Mouse (Mus musculus) neural tube, embryonic 13.5 days (tissue): ENCODE data around the gene Gm10271. TPM values are rescaled to one million over a fixed set of nuclear protein-coding genes. Genes with fewer than 3 reads are reported as not detected.

Experiments used
- ATAC-seq: fragments of 200-750 bp; cut with Nextera tagmentation; 2 replicates; pipeline ENCODE4 v1.8.0; 2017; ENCODE audit warnings: low read depth, mild to moderate bottlenecking, moderate TSS enrichment, moderate library complexity
- H3K27ac ChIP-seq: fragments of 300-500 bp; sonication (generic); replicated peaks from 2 replicates; pipeline ENCODE4 v1.5.1; 2015; ENCODE audit warnings: moderate library complexity, mild to moderate bottlenecking, inconsistent platforms
- H3K27me3 ChIP-seq: fragments of 300-500 bp; sonication (generic); 2 replicates; pipeline ENCODE4 v1.6.1; 2015; ENCODE audit warnings: mild to moderate bottlenecking, inconsistent platforms
- H3K36me3 ChIP-seq: fragments of 300-500 bp; sonication (generic); 2 replicates; pipeline ENCODE4 v1.6.1; 2015; ENCODE audit warnings: mild to moderate bottlenecking, inconsistent platforms
- H3K4me1 ChIP-seq: fragments of 300-500 bp; sonication (generic); replicated peaks from 2 replicates; pipeline ENCODE4 v1.6.1; 2015; ENCODE audit warnings: inconsistent platforms
- H3K4me2 ChIP-seq: fragments of 300-500 bp; sonication (generic); 2 replicates; pipeline ENCODE4 v1.6.1; 2015; ENCODE audit warnings: inconsistent platforms, mild to moderate bottlenecking, moderate library complexity
- H3K4me3 ChIP-seq: fragments of 300-500 bp; sonication (generic); 2 replicates; pipeline ENCODE4 v1.5.1; 2015; ENCODE audit warnings: mild to moderate bottlenecking, inconsistent platforms
- H3K9ac ChIP-seq: fragments of 300-500 bp; sonication (generic); 2 replicates; pipeline ENCODE4 v1.6.1; 2015; ENCODE audit warnings: moderate library complexity, mild to moderate bottlenecking, inconsistent platforms
- H3K9me3 ChIP-seq: fragments of 300-500 bp; sonication (generic); 2 replicates; pipeline ENCODE4 v1.6.1; 2016; ENCODE audit warnings: inconsistent platforms
- WGBS: fragments of 180-500 bp; shearing (Covaris S2); methylation state at CpG from one replicate; pipeline ENCODE4 v1.1.7; 2015; 5-methylcytosine and 5-hydroxymethylcytosine counted together
- polyA plus RNA-seq: library from polyadenylated mRNA; unstranded; fragments of >200 nt; fragmentation: Nextera tagmentation; extraction: Ambion mirVana; gene quantifications from 2 replicates; pipeline ENCODE4 v1.2.1, GENCODE M21; 2015

The Gm10271 gene
- polyA plus RNA-seq, 1 experiment from 2014 or later: not detected

DNA sequence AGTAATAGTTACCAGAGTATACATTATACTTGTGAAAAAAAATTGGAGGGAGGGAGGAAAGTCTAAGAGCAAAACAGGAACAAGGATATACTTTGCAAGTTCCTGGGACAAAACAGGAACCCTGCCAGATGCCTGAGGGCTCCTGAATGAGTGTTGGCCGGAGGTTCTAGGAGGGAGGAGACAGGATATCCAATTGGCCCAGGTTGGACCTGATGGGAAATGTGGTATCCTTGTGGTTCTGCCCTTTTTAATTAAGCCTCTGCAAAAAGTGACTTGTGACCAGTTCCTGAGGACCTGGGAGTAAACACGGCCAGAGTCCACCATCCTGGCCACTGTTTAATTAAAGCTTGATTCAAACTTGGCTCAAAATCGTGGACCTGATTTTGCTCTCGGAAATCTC, 3.7 kb downstream of the Gm10271 start:
- no peaks in the 10 kb centered on the region for H3K4me1 ChIP-seq
- no peaks in the 10 kb centered on the region for H3K9me3 ChIP-seq
- no peaks in the 10 kb centered on the region for H3K36me3 ChIP-seq
- no peak overlapping the region for H3K9ac ChIP-seq
- no peak for ATAC-seq
- no peaks in the 10 kb centered on the region for H3K27me3 ChIP-seq
- no peak overlapping the region for H3K4me2 ChIP-seq
- no peak overlapping the region for H3K27ac ChIP-seq
- no peak overlapping the region for H3K4me3 ChIP-seq
- 91% methylated on average over 4 of the region's 4 CpGs for WGBS

DNA sequence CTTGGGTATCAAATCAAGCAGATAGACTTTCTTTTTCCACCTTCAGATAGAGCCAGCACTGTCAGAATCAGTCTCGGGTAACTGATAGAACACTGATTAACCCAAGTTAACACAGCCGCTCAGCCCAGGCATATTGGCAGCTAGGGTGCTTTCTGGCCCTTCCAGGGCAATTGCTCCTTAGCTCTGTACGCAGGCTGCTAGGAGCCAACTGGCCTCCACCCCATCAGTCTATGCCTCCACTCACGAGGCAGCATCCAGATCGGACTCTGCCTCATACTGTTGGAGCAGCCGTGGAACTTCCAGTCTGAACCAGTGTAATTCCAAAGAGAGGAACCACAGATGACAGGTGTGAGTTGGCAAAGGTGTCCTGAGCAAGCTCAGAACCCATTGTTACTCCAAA, 6.3 kb downstream of the Gm10271 start:
- H3K9ac ChIP-seq: no peak overlapping the region
- H3K9me3 ChIP-seq: no peaks in the 10 kb centered on the region
- H3K36me3 ChIP-seq: no peaks in the 10 kb centered on the region
- no peak for ATAC-seq
- 86% methylated on average over 6 of the region's 6 CpGs for WGBS
- no peak overlapping the region for H3K27ac ChIP-seq
- no peaks in the 10 kb centered on the region for H3K4me1 ChIP-seq
- H3K4me2 ChIP-seq: no peak overlapping the region
- H3K4me3 ChIP-seq: no peak overlapping the region
- no peaks in the 10 kb centered on the region for H3K27me3 ChIP-seq

DNA sequence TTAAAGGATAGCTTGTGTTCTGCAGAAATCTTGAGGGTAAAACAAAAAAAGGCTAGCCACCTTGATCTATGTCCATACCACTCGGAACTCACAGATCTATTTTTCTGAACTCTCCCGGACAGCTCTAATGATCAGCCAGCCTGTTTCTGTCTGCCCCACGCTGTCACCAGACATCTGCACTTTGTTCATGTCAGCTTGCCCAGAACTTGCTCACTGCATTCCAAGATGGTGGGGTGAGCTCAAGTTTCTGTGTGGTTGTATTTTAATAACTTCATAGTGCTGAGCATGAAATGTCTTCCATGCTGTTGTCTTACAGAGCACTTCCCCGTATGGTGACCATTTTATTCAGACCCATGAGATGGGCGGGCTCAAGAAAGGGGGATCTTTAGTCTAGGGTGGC, 7.1 kb downstream of the Gm10271 start:
- no peaks in the 10 kb centered on the region for H3K27me3 ChIP-seq
- no peak overlapping the region for H3K27ac ChIP-seq
- no peaks in the 10 kb centered on the region for H3K36me3 ChIP-seq
- H3K4me3 ChIP-seq: no peak overlapping the region
- H3K4me1 ChIP-seq: no peaks in the 10 kb centered on the region
- 82% methylated on average over 5 of the region's 5 CpGs for WGBS
- no peak overlapping the region for H3K4me2 ChIP-seq
- H3K9ac ChIP-seq: no peak overlapping the region
- no peaks in the 10 kb centered on the region for H3K9me3 ChIP-seq
- no peak for ATAC-seq

DNA sequence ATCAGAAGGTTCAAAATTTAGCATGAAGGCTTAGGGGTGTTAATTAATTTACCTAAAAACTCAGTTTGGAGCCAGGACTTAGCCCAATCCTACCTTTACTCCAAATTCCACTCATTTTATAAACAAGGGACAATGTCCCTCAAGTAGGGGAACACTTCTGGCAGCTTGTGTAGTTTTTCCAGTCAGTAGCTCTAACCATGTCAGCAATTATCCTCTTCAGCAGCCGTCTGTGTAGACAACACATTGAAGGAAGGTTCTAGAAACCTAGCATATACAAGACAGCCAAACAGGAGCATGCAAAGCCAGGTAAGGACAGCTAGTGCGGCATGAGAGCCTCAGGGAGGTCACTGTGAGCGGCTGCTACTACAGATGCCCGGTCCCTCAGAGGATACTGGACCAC, 7.8 kb downstream of the Gm10271 start:
- ATAC-seq: no peak
- no peak overlapping the region for H3K4me2 ChIP-seq

DNA sequence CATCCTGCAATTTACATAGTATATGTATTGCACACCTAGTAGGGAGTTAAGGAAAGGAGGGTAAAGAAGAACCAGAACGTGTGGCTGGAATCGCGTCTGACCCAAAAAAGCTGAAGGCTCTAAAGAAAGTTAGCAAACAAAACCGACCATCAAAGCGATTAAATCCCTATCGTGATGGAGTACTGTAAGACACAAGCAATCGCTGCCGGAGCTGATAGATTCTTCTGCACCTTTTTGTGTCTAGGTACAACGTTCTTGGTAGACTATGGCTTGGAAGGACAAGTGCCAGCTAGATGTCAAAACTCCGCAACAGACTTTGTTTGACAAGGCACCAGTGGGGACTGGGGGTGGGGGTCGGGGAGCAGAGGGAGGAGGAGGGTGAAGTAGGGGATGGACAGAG, 8.3 kb downstream of the Gm10271 start:
- no peaks in the 10 kb centered on the region for H3K4me1 ChIP-seq
- WGBS: 82% methylated on average over 11 of the region's 11 CpGs
- no peak overlapping the region for H3K4me2 ChIP-seq
- ATAC-seq: no peak
- H3K9me3 ChIP-seq: no peaks in the 10 kb centered on the region
- H3K27ac ChIP-seq: no peak overlapping the region
- no peak overlapping the region for H3K4me3 ChIP-seq
- no peak overlapping the region for H3K9ac ChIP-seq
- no peaks in the 10 kb centered on the region for H3K27me3 ChIP-seq
- no peaks in the 10 kb centered on the region for H3K36me3 ChIP-seq

More for the DNA sequence above, 7.8 kb downstream of the Gm10271 start:
- no peaks in the 10 kb centered on the region for H3K9me3 ChIP-seq
- no peaks in the 10 kb centered on the region for H3K36me3 ChIP-seq
- no peak overlapping the region for H3K4me3 ChIP-seq
- 86% methylated on average over 4 of the region's 4 CpGs for WGBS
- H3K4me1 ChIP-seq: no peaks in the 10 kb centered on the region
- no peak overlapping the region for H3K9ac ChIP-seq
- no peaks in the 10 kb centered on the region for H3K27me3 ChIP-seq
- H3K27ac ChIP-seq: no peak overlapping the region

DNA sequence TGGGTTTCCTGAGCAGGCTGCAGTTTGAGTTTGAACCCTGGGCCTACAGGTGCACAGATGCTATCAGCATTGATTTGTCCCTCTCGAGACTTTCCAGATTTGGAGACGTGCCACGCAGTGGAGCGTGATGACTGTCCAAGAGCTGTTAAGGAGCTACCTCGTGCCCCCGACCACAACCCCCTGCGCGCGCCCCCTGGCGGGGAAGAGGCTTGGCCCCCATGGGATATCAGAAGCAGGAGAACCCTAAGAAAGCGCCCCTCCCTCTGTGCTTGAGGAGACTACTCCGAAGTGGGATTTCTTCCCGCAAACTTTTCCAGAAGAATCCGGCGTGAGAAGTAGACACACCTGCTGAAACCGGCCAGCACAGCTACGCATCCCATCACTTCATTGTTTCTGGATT, 9.6 kb downstream of the Gm10271 start:
- no peak for ATAC-seq
- Histone ChIP-seq H3K4me3 (no peak overlapping the region), H3K36me3 (no peaks in the 10 kb centered on the region), H3K4me2 (no peak overlapping the region), H3K9me3 (no peaks in the 10 kb centered on the region), H3K4me1 (no peaks in the 10 kb centered on the region), H3K27ac (no peak overlapping the region), H3K27me3 (no peaks in the 10 kb centered on the region), H3K9ac (no peak overlapping the region)
- 66% methylated on average over 17 of the region's 17 CpGs for WGBS

DNA sequence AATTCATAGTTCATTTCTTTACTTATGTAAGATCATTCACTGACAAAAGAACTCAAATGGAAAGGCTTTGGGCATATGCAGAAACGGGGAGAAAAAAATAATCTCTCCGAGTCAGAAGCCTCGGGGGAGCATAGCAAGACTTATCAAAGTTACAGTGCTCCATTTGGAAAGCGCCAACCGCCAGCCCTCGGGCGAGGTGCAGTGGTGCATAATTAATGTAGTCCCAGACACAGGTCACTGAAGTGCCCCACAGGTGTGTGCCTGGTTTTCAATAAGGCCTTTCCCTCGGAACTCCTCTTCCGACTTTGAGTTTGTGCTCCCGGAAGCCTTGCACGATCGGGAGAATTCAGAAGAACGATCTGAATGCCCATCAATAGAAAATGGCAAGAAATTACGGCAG, 10.3 kb downstream of the Gm10271 start:
- no peak for ATAC-seq
- H3K36me3 ChIP-seq: no peaks in the 10 kb centered on the region
- no peaks in the 10 kb centered on the region for H3K9me3 ChIP-seq
- 85% methylated on average over 14 of the region's 14 CpGs for WGBS
- H3K4me1 ChIP-seq: no peaks in the 10 kb centered on the region
- H3K4me2 ChIP-seq: no peak overlapping the region
- no peak overlapping the region for H3K9ac ChIP-seq
- no peaks in the 10 kb centered on the region for H3K27me3 ChIP-seq
- H3K4me3 ChIP-seq: no peak overlapping the region
- H3K27ac ChIP-seq: no peak overlapping the region

DNA sequence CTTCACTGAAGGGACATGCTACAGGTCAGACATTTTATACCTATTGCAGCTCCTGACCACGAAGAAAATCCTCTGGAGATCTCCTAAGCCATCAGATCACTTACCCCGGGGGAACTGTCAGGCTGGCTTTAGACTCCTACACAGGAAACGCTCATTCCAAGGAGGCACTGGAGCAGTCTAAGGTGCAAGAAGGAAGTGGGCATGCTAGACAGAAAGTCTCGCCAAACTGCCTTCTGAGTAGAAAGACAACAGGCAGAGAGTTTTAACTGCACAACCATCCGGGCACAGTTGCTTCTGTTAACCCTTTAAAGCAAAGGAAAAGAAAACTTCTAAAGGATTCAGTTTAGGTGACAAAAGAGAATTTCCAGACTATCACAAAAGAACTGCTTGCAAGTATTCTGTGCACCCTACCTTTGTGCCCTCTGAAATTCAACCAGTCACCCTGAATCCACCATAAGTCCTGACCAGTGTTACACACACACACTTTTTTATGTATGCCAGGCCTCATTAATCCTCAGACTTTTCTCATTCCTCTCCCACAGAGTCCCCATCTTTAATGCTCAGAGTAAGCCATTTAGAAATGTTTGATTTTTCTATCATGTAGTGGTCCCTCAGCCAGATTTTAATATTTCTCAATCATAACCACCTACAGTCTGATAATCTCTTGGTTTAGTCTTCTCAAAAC, 14.4 kb downstream of the Gm10271 start:
- 59% methylated on average over 5 of the region's 5 CpGs for WGBS
- no peak overlapping the region for H3K4me3 ChIP-seq
- no peaks in the 10 kb centered on the region for H3K9me3 ChIP-seq
- H3K27ac ChIP-seq: no peak overlapping the region
- H3K27me3 ChIP-seq: no peaks in the 10 kb centered on the region
- H3K4me2 ChIP-seq: no peak overlapping the region
- ATAC-seq: no peak
- no peaks in the 10 kb centered on the region for H3K4me1 ChIP-seq
- no peak overlapping the region for H3K9ac ChIP-seq
- no peaks in the 10 kb centered on the region for H3K36me3 ChIP-seq

DNA sequence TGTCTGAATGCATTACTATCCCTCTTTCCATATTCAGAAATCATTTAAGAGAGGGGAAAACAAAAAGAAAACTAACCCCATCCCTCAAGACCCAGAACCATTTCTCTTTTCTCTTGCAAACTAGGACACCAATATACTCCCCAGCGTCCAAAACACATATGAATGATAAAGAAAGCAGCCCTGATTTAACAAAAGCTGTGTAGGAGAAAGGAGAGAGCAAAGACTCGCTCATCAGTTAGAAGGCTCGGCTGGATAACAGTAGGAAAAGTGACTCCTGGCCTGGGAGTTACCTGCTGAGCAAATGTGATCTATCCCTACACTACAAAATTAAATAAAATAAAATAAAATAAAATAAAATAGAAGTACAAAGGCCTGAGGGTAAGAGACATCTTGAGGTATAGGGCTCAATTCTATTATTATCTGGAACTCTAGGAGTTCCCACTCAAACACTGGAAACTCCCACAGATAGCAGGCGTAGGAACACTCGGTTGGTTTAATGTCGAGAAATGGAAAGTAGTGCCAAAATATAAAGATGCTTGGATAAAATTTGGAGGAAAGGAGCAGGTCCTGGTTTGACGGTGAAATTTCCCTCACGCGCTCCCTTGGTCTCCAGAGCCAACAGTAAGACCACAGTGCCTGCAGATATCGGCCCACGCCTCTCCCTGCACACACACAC, 15.8 kb downstream of the Gm10271 start:
- H3K4me3 ChIP-seq: no peak overlapping the region
- no peaks in the 10 kb centered on the region for H3K27me3 ChIP-seq
- H3K4me1 ChIP-seq: no peaks in the 10 kb centered on the region
- WGBS: 92% methylated on average over 11 of the region's 11 CpGs
- H3K9me3 ChIP-seq: no peaks in the 10 kb centered on the region
- H3K36me3 ChIP-seq: no peaks in the 10 kb centered on the region
- H3K4me2 ChIP-seq: no peak overlapping the region
- no peak for ATAC-seq
- H3K9ac ChIP-seq: no peak overlapping the region
- no peak overlapping the region for H3K27ac ChIP-seq

DNA sequence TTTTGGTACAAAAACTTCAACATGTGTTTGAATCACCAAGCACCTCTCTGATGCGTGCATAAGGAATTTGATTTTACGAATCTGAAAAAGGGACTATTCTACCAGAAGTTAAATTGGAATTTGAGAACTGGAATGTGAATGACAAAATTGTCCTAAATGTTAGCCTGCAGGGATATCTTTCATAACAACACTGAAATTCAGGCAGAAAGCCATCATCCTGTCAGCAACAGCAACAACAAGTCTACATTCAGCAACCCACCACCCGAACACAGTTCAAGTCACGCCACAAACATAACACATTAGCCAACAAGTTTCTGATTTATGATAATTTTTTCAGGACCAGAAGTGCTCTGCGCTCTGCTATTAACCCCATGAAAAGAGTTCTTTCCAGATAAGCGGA, 17.2 kb downstream of the Gm10271 start:
- no peaks in the 10 kb centered on the region for H3K36me3 ChIP-seq
- H3K4me3 ChIP-seq: no peak overlapping the region
- H3K27ac ChIP-seq: no peak overlapping the region
- no peak for ATAC-seq
- H3K4me1 ChIP-seq: 0 out of 2 replicates have a peak, but pooled peaks cover 5% of the 10 kb centered on the region
- no peaks in the 10 kb centered on the region for H3K27me3 ChIP-seq
- H3K9ac ChIP-seq: no peak overlapping the region
- WGBS: 96% methylated on average over 6 of the region's 6 CpGs
- no peaks in the 10 kb centered on the region for H3K9me3 ChIP-seq
- H3K4me2 ChIP-seq: no peak overlapping the region

DNA sequence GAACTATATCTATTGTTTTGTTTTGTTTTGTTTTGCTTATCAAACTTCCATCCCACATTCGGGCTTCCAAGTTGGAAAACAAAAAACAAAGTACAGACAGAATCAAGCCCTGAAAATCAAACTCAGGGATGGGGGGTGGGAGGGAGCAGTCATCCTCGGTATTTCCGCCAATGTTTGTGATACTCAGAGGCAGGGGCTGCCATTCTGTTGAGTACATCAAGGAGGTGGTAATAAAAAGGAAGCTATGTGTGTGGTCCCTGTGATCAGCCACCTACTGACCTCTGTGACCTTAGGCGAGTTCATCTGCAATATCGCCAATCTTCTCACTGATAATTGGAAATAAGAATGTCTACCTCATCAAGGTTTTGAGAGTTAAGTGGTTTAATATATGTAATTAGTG, 21.5 kb downstream of the Gm10271 start:
- H3K9me3 ChIP-seq: no peaks in the 10 kb centered on the region
- H3K27ac ChIP-seq: no peak overlapping the region
- peak overlapping the region; percentile 51 for H3K4me2 ChIP-seq
- peaks cover 32% of the 10 kb centered on the region for H3K4me1 ChIP-seq
- peak overlapping the region; percentile 45; the same call in 1 of the 2 replicates for H3K9ac ChIP-seq
- ATAC-seq: no peak
- WGBS: 17% methylated on average over 5 of the region's 5 CpGs
- no peaks in the 10 kb centered on the region for H3K27me3 ChIP-seq
- peak overlapping the region; percentile 88 for H3K4me3 ChIP-seq
- H3K36me3 ChIP-seq: no peaks in the 10 kb centered on the region

DNA sequence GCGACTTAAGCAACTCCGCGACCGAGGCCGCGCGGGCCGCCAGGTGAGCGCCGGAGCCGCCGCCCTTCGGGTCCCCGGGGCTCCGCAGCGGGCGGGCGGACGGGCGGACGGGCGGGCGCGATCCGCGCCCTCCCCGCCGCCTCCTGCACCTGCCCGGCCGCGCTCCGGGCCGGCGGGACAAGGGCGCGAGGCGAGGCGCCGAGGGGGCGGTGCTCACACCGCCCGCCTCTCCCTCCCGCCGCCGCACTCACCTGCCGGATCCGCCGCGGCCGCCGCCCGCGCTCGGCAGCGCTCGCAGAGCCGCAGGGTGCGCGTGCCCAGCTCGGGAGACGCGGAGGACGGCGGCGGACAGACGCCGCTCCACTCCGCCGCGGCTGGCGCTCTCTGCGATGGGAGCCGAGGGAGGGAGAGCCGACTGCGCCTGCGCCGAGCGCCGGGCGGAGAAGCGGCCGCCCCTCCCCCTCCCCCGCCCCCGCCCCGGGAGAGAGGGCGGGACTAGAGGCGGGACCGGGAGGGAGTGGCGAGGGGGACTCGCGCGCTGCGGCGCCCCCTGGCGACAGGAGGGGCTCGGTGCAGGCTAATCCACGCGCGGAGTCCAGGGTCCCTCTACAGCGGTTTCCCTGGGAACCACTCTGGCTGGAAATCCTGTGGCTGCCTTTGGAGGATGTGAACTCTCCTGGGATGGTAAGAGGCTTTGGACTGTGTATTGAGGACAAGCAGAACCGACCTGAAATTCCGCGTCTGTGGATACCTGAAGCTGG, 22.2 kb downstream of the Gm10271 start, which contains the start of gene Rab3ip:
Rab3ip (minus strand) TSS at position 761 of the 761 bp plus-strand sequence.
- Histone ChIP-seq H3K27ac (peak within 1 kb of the TSS; percentile 92), H3K4me3 (peak within 1 kb of the TSS; percentile 88), H3K27me3 (no peaks in the 10 kb centered on the region), H3K4me1 (peaks cover 38% of the 10 kb centered on the region), H3K36me3 (no peaks in the 10 kb centered on the region), H3K4me2 (peak within 1 kb of the TSS; percentile 71), H3K9me3 (no peaks in the 10 kb centered on the region), H3K9ac (peak within 1 kb of the TSS; percentile 87)
- ATAC-seq: peak; percentile 94
- WGBS: under 1% methylated on average over 81 of the region's 103 CpGs
